Mouse (Mus musculus): ENCODE results near the gene Syne3.

Syne3 gene

GRCm38 (mm10) chr12:104925035-104925434, 84.6 kb downstream of the Syne3 start:
- no peak for DNase-seq (ENCODE audit: extremely low spot score, low spot score)

GRCm38 (mm10) chr12:104924546-104924945, 85.1 kb downstream of the Syne3 start:
- no peak for DNase-seq (ENCODE audit: extremely low spot score, low spot score)

GRCm38 (mm10) chr12:104923948-104924388, 85.6 kb downstream of the Syne3 start:
- DNase-seq (ENCODE audit: extremely low spot score, low spot score) = no peak

- no peak for DNase-seq (ENCODE audit: extremely low spot score, low spot score)
Measured at GRCm38 (mm10) chr12:104922647-104923046, 87.0 kb downstream of the Syne3 start.

GRCm38 (mm10) chr12:104921071-104921470, 88.5 kb downstream of the Syne3 start:
- no peak for DNase-seq (ENCODE audit: extremely low spot score, low spot score)

GRCm38 (mm10) chr12:104919247-104919646, 90.4 kb downstream of the Syne3 start:
- no peak for DNase-seq (ENCODE audit: extremely low spot score, low spot score)

GRCm38 (mm10) chr12:104917927-104918326, 91.7 kb downstream of the Syne3 start:
- DNase-seq (ENCODE audit: extremely low spot score, low spot score) = no peak

- no peak for DNase-seq (ENCODE audit: extremely low spot score, low spot score)
Measured at GRCm38 (mm10) chr12:104917297-104917696, 92.3 kb downstream of the Syne3 start.

GRCm38 (mm10) chr12:104916776-104917175, 92.8 kb downstream of the Syne3 start:
- no peak for DNase-seq (ENCODE audit: extremely low spot score, low spot score)

- DNase-seq (ENCODE audit: extremely low spot score, low spot score) = no peak
Measured at GRCm38 (mm10) chr12:104915681-104916080, 93.9 kb downstream of the Syne3 start.

- no peak for DNase-seq (ENCODE audit: extremely low spot score, low spot score)
Measured at GRCm38 (mm10) chr12:104912990-104913389, 96.6 kb downstream of the Syne3 start.

- no peak for DNase-seq (ENCODE audit: extremely low spot score, low spot score)
Measured at GRCm38 (mm10) chr12:104912281-104912933, 97.2 kb downstream of the Syne3 start.

- DNase-seq (ENCODE audit: extremely low spot score, low spot score) = no peak
Measured at GRCm38 (mm10) chr12:104909750-104910149, 99.9 kb downstream of the Syne3 start.

- no peak for DNase-seq (ENCODE audit: extremely low spot score, low spot score)
Measured at GRCm38 (mm10) chr12:104908986-104909385, 100.6 kb downstream of the Syne3 start.

GRCm38 (mm10) chr12:104908024-104908781, 101.4 kb downstream of the Syne3 start:
- peak; percentile 34 for DNase-seq (ENCODE audit: extremely low spot score, low spot score)

GRCm38 (mm10) chr12:104907133-104907532, 102.5 kb downstream of the Syne3 start:
- no peak for DNase-seq (ENCODE audit: extremely low spot score, low spot score)

GRCm38 (mm10) chr12:104904138-104904537, 105.5 kb downstream of the Syne3 start:
- no peak for DNase-seq (ENCODE audit: extremely low spot score, low spot score)

GRCm38 (mm10) chr12:104902392-104903053, 107.1 kb downstream of the Syne3 start:
- no peak for DNase-seq (ENCODE audit: extremely low spot score, low spot score)

- no peak for DNase-seq (ENCODE audit: extremely low spot score, low spot score)
Measured at GRCm38 (mm10) chr12:104901320-104901719, 108.3 kb downstream of the Syne3 start.

- DNase-seq (ENCODE audit: extremely low spot score, low spot score) = no peak
Measured at GRCm38 (mm10) chr12:104899835-104900234, 109.8 kb downstream of the Syne3 start.

- no peak for DNase-seq (ENCODE audit: extremely low spot score, low spot score)
Measured at GRCm38 (mm10) chr12:104899161-104899560, 110.4 kb downstream of the Syne3 start.

GRCm38 (mm10) chr12:104898718-104899117, 110.9 kb downstream of the Syne3 start:
- DNase-seq (ENCODE audit: extremely low spot score, low spot score) = no peak
